In genomic region chr19:34772775-34773174, GRCm38 (mm10) we compare ENCODE assay signal across 8 mouse cellular contexts. TPM values are rescaled to one million over a fixed set of nuclear protein-coding genes. Genes with fewer than 3 reads are reported as not detected.
DNase-seq lines count a peak whose midpoint lies in the region; ATAC-seq and TF ChIP-seq lines count a peak whose summit lies in the region.

No protein-coding gene starts in this region.

- peak; percentile 64 to 90 for TF ChIP-seq CTCF in CH12.LX (conservative IDR thresholded peaks at IDR 0.05 in 1 of 2, IDR thresholded peaks at IDR 0.05 in 1 of 2; ENCODE audit: low read depth in 2 of 2, low read length in 2 of 2)
- TF ChIP-seq CTCF in stomach, postnatal 0 days (IDR thresholded peaks at IDR 0.05; ENCODE audit: low read depth), result peak; percentile 93

- DNase-seq in heart, adult 8-10 months (ENCODE audit: low spot score), result peak; percentile 68
- peak; percentile 51 for DNase-seq in CH12.LX (ENCODE audit: extremely low read depth)
- DNase-seq in brain, embryonic 18.5 days (ENCODE audit: low read depth, low spot score), result peak; percentile 12
- peak; percentile 22 for DNase-seq in large intestine, adult 2 months (ENCODE audit: low read depth, low spot score)
- DNase-seq in stomach, postnatal 0 days (ENCODE audit: low spot score), result peak; percentile 50

- no peaks in the 10 kb centered on the region for H3K4me1 ChIP-seq in heart, embryonic 11.5 days (ENCODE audit: control insufficient read depth, insufficient read depth, low read length)
- H3K4me1 ChIP-seq in CH12.LX (ENCODE audit: control insufficient read depth in 1 of 2, insufficient read depth in 2 of 2), result no peaks in the 10 kb centered on the region; a peak in 1 of 4 replicates
- H3K4me1 ChIP-seq in lung, embryonic 16.5 days (replicated peaks; ENCODE audit: control insufficient read depth, insufficient read depth, low read length), result no peaks in the 10 kb centered on the region
- H3K4me1 ChIP-seq in stomach, postnatal 0 days (replicated peaks; ENCODE audit: control insufficient read depth, insufficient read depth), result no peaks in the 10 kb centered on the region

- TF ChIP-seq EP300 in CH12.LX (IDR thresholded peaks at IDR 0.05; ENCODE audit: low read length), result no peak
- TF ChIP-seq EP300 in stomach, postnatal 0 days (optimal IDR thresholded peaks at IDR 0.05), result no peak

- no peaks in the 10 kb centered on the region for H3K79me2 ChIP-seq in CH12.LX (replicated peaks; ENCODE audit: control insufficient read depth, extremely low read depth, insufficient read depth, poor library complexity, severe bottlenecking)

- ATAC-seq in heart, embryonic 11.5 days (replicated peaks; ENCODE audit: insufficient number of reproducible peaks, low FRiP score, low TSS enrichment), result no peak
- peak; percentile 84 for ATAC-seq in frontal cortex, adult (ENCODE audit: low TSS enrichment)
- ATAC-seq in lung, embryonic 16.5 days (ENCODE audit: low read depth), result peak; percentile 52; the same call in 1 of the 2 replicates
- ATAC-seq in stomach, postnatal 0 days (ENCODE audit: low FRiP score, low TSS enrichment), result peak; percentile 85

- TF ChIP-seq RAD21 in CH12.LX (IDR thresholded peaks at IDR 0.05; ENCODE audit: low read depth, low read length), result peak; percentile 88

- no peak for TF ChIP-seq POLR2A in CH12.LX (IDR thresholded peaks at IDR 0.05; ENCODE audit: low read depth, low read length)

- H3K9ac ChIP-seq in heart, embryonic 11.5 days (ENCODE audit: low read depth, low read length), result no peak overlapping the region
- no peak overlapping the region for H3K9ac ChIP-seq in CH12.LX (ENCODE audit: insufficient read depth, low read depth)
- H3K9ac ChIP-seq in lung, embryonic 16.5 days (ENCODE audit: low read length), result no peak overlapping the region
- no peak overlapping the region for H3K9ac ChIP-seq in stomach, postnatal 0 days (ENCODE audit: low read length)

- no peaks in the 10 kb centered on the region for H3K27me3 ChIP-seq in heart, embryonic 11.5 days (ENCODE audit: control insufficient read depth, insufficient read depth, low read length)
- H3K27me3 ChIP-seq in CH12.LX (replicated peaks), result no peaks in the 10 kb centered on the region
- no peaks in the 10 kb centered on the region for H3K27me3 ChIP-seq in lung, embryonic 16.5 days (ENCODE audit: control insufficient read depth, insufficient read depth, low read depth, low read length)
- no peaks in the 10 kb centered on the region for H3K27me3 ChIP-seq in stomach, postnatal 0 days (ENCODE audit: control insufficient read depth, insufficient read depth, low read length)

- no peak overlapping the region for H3K4me2 ChIP-seq in heart, embryonic 11.5 days
- H3K4me2 ChIP-seq in CH12.LX (ENCODE audit: insufficient read depth, low read depth, poor library complexity, severe bottlenecking), result no peak overlapping the region
- no peak overlapping the region for H3K4me2 ChIP-seq in lung, embryonic 16.5 days (ENCODE audit: low read depth, low read length)
- H3K4me2 ChIP-seq in stomach, postnatal 0 days (replicated peaks; ENCODE audit: low read depth), result no peak overlapping the region

- WGBS in heart, embryonic 11.5 days (ENCODE audit: insufficient replicate concordance), result 23% methylated on average over 6 of the region's 6 CpGs
- WGBS in large intestine, adult 2 months, result 17% methylated on average over 6 of the region's 6 CpGs
- WGBS in lung, embryonic 16.5 days, result 18% methylated on average over 6 of the region's 6 CpGs
- 18% methylated on average over 6 of the region's 6 CpGs for WGBS in stomach, postnatal 0 days

- H3K27ac ChIP-seq in heart, embryonic 11.5 days (ENCODE audit: low read depth, low read length), result no peak overlapping the region
- H3K27ac ChIP-seq in CH12.LX (ENCODE audit: insufficient read depth, low read depth), result no peak overlapping the region
- no peak overlapping the region for H3K27ac ChIP-seq in lung, embryonic 16.5 days (ENCODE audit: low read length)
- H3K27ac ChIP-seq in stomach, postnatal 0 days (replicated peaks), result no peak overlapping the region

- no peaks in the 10 kb centered on the region for H3K9me3 ChIP-seq in heart, embryonic 11.5 days (replicated peaks; ENCODE audit: control insufficient read depth, low read length)
- no peaks in the 10 kb centered on the region for H3K9me3 ChIP-seq in CH12.LX (replicated peaks; ENCODE audit: low read length)
- no peaks in the 10 kb centered on the region for H3K9me3 ChIP-seq in lung, embryonic 16.5 days (ENCODE audit: control insufficient read depth, low read length)
- no peaks in the 10 kb centered on the region for H3K9me3 ChIP-seq in stomach, postnatal 0 days (ENCODE audit: control insufficient read depth, low read length)

- no peak overlapping the region for H3K4me3 ChIP-seq in heart, embryonic 11.5 days (ENCODE audit: low read depth, low read length)
- H3K4me3 ChIP-seq in CH12.LX (replicated peaks in 1 of 3; ENCODE audit: low read depth in 2 of 3, low read length in 2 of 3, poor library complexity in 1 of 3), result no peak overlapping the region
- H3K4me3 ChIP-seq in lung, embryonic 16.5 days (ENCODE audit: low read length), result no peak overlapping the region
- no peak overlapping the region for H3K4me3 ChIP-seq in stomach, postnatal 0 days (ENCODE audit: low read depth, low read length)

- no peaks in the 10 kb centered on the region for H3K36me3 ChIP-seq in heart, embryonic 11.5 days (ENCODE audit: control insufficient read depth, insufficient read depth, low read length)
- H3K36me3 ChIP-seq in CH12.LX (replicated peaks in 1 of 2; ENCODE audit: control insufficient read depth in 1 of 2, insufficient read depth in 1 of 2, low read length in 1 of 2), result no peaks in the 10 kb centered on the region
- no peaks in the 10 kb centered on the region for H3K36me3 ChIP-seq in lung, embryonic 16.5 days (ENCODE audit: control insufficient read depth, insufficient read depth, low read length)
- no peaks in the 10 kb centered on the region for H3K36me3 ChIP-seq in stomach, postnatal 0 days (ENCODE audit: control insufficient read depth, insufficient read depth, low read length)

- in situ Hi-C loops in CH12.LX (cut with MboI; ENCODE audit: low pct_ligation_motif_present, low pct_unique_long_range_greater_than_20kb, low sequenced_read_pairs), result no loop called here

- dilution Hi-C loops in CH12.LX (cut with MboI; ENCODE audit: extremely low pct_ligation_motif_present, extremely low pct_unique_long_range_greater_than_20kb, low sequenced_read_pairs), result no loop called here

TF ChIP-seq in CH12.LX, 34 proteins besides CTCF, POLR2A, EP300 and RAD21:
- TF ChIP-seq SMC3 (IDR thresholded peaks at IDR 0.05; ENCODE audit: low read depth, low read length), result peak; percentile 84
- no peak for TF ChIP-seq RCOR1 (conservative IDR thresholded peaks at IDR 0.05; ENCODE audit: low read depth, low read length)
- TF ChIP-seq TCF12 (IDR thresholded peaks at IDR 0.05; ENCODE audit: low read depth, low read length), result no peak
- TF ChIP-seq USF1 (IDR thresholded peaks at IDR 0.05; ENCODE audit: low read depth, low read length), result no peak
- peak; percentile 18; the same call in 1 of the 2 replicates for TF ChIP-seq ZC3H11A (IDR thresholded peaks at IDR 0.05; ENCODE audit: low read depth, low read length)
TF ChIP-seq in CH12.LX: peak in this region for 2.

RNA-seq across cellular contexts. Expression of gene Slc16a12, which starts 25.7 kb away (rescaled TPM):
- 1 to 10 TPM; 1.2 to 3.3 (median 2.1) TPM for total RNA-seq in heart, adult 8-10 months (2022)
- polyA plus RNA-seq in heart, embryonic 11.5 days (2014; fragmentation: Nextera tagmentation; extraction: Ambion mirVana), result 37.2 and 41.1 TPM in 2 replicates
- total RNA-seq in CH12.LX (2012; rRNA removed) (0.08 TPM in 2 replicates), CH12.LX (2014; rRNA removed) (0.08 and 0.46 TPM in 2 replicates)
- polyA plus RNA-seq in CH12.LX (2012; ENCODE audit: insufficient read length, low read depth), result 0.16 TPM in 1 of 2 replicates, not detected in the other
- polyA plus RNA-seq in large intestine, adult 2 months (2012; rRNA removed), result 0.68 and 2.3 TPM in 2 replicates
- polyA plus RNA-seq in lung, embryonic 16.5 days (2015; fragmentation: Nextera tagmentation; extraction: Ambion mirVana), result 15.7 and 16.0 TPM in 2 replicates
- polyA plus RNA-seq in stomach, postnatal 0 days (2015; fragmentation: Nextera tagmentation; extraction: Ambion mirVana), result 0.63 and 0.74 TPM in 2 replicates

Comparison
In these comparisons a context has a peak if more than half of its experiments do, and no peak if none do; other contexts are left out.
1. DNase-seq: peak in every context shown above with its lines; median percentile 68 in heart, adult 8-10 months; 51 in CH12.LX; 50 in stomach, postnatal 0 days; 22 in large intestine, adult 2 months; 12 in brain, embryonic 18.5 days.